Mouse (Mus musculus): Measurements from ENCODE around the gene Dnmt3b. TPM values are rescaled to one million over a fixed set of nuclear protein-coding genes. Genes with fewer than 3 reads are reported as not detected.

The Dnmt3b gene
- total and polyA plus RNA-seq, 3 experiments = 11.6 to 17.5 TPM; not detected in 1

DNA sequence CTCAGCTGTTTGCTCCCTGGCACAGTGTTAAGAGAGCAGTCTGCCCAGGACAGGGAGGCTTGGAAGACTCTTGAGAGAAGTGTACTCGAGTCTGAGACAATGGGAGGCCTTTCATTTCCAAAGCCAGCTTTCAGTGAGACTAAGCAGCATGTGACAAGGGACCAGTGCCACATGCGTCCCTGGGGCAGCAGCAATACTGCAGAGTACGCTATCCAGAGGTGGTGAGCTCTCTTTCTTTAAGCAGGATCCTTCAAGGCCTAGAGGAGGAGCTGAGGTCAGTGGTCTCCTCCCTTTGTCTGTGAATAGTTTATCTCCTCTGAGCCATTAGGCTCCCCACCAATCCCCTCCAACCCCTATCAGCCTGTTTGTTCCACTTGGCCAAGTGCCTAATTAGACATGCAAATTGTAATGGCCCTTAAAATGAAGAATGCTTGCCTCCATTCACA lies 63.4 kb downstream of the Dnmt3b start:
- H3K27ac ChIP-seq (ENCODE audit: control insufficient read depth, low read depth, low read length) = peak overlapping the region; percentile 17
- TF ChIP-seq EP300 (IDR thresholded peaks at IDR 0.05; ENCODE audit: low read depth in 1 of 2, low read length in 2 of 2) = peak; percentile 37 to 62; a peak in 2 of 4 replicates
- peak; percentile 40; the same call in 1 of the 2 replicates for TF ChIP-seq MXI1 (IDR thresholded peaks at IDR 0.05; ENCODE audit: low read depth, low read length)
- TF ChIP-seq POLR2A (IDR thresholded peaks at IDR 0.05; ENCODE audit: control insufficient read depth in 1 of 2, insufficient read depth in 1 of 2, low read depth in 1 of 2, low read length in 2 of 2, poor library complexity in 1 of 2) = peak in 1 of 2 experiments; percentile 49; a peak in 1 of 4 replicates
- no peak for TF ChIP-seq ZMIZ1 (IDR thresholded peaks at IDR 0.05; ENCODE audit: low read depth, low read length)
- TF ChIP-seq TCF12 (IDR thresholded peaks at IDR 0.05; ENCODE audit: low read depth, low read length) = 0 out of 2 replicates have a peak, but pooled peaks have one; percentile 33
- TF ChIP-seq SIN3A (IDR thresholded peaks at IDR 0.05; ENCODE audit: low read length) = peak; percentile 62
- TF ChIP-seq RAD21 (IDR thresholded peaks at IDR 0.05; ENCODE audit: low read depth, low read length) = no peak
- TF ChIP-seq POLR2AphosphoS5 (IDR thresholded peaks at IDR 0.05; ENCODE audit: borderline replicate concordance, low read depth, low read length) = no peak
- peak; percentile 76 for TF ChIP-seq GATA1 (IDR thresholded peaks at IDR 0.05; ENCODE audit: low read depth, low read length)
- TF ChIP-seq TBP (IDR thresholded peaks at IDR 0.05; ENCODE audit: low read depth, low read length) = peak; percentile 67
- TF ChIP-seq NELFE (IDR thresholded peaks at IDR 0.05; ENCODE audit: low read depth, low read length) = peak; percentile 43; the same call in 1 of the 2 replicates
- 0 out of 2 replicates have a peak, but pooled peaks have one; percentile 59 for TF ChIP-seq MAZ (IDR thresholded peaks at IDR 0.05; ENCODE audit: low read depth, low read length)
- peak; percentile 60 for TF ChIP-seq MAX (IDR thresholded peaks at IDR 0.05; ENCODE audit: low read length)
- TF ChIP-seq MAFK (IDR thresholded peaks at IDR 0.05; ENCODE audit: borderline replicate concordance, low read depth, low read length) = no peak
- 0 out of 4 replicates have a peak overlapping the region, but pooled peaks of 1 of the 2 experiments have one; percentile 16 for H3K4me3 ChIP-seq (ENCODE audit: control insufficient read depth in 1 of 2, insufficient read depth in 1 of 2, low read depth in 2 of 2, low read length in 2 of 2)
- H3K36me3 ChIP-seq (ENCODE audit: control insufficient read depth in 1 of 2, insufficient read depth in 2 of 2, low read length in 2 of 2) = peaks cover 0 to 14% of the 10 kb centered on the region in 2 experiments; a peak in 2 of 4 replicates
- peak; percentile 87 for DNase-seq (ENCODE audit: low read depth, low spot score)
- H3K9ac ChIP-seq (ENCODE audit: control insufficient read depth, low read depth, low read length, poor library complexity, severe bottlenecking) = no peak overlapping the region; the same call in 1 of the 2 replicates
- H3K27me3 ChIP-seq (ENCODE audit: control insufficient read depth in 1 of 2, insufficient read depth in 2 of 2, low read length in 2 of 2) = no peaks in the 10 kb centered on the region
- H3K79me2 ChIP-seq (ENCODE audit: control insufficient read depth, insufficient read depth, low read length, poor library complexity) = no peaks in the 10 kb centered on the region
- H3K9me3 ChIP-seq (replicated peaks; ENCODE audit: insufficient read depth, low read length) = no peaks in the 10 kb centered on the region
- H3K4me1 ChIP-seq (ENCODE audit: control insufficient read depth in 1 of 2, insufficient read depth in 2 of 2, low read length in 2 of 2) = peaks cover 16 to 25% of the 10 kb centered on the region in 2 experiments

DNA sequence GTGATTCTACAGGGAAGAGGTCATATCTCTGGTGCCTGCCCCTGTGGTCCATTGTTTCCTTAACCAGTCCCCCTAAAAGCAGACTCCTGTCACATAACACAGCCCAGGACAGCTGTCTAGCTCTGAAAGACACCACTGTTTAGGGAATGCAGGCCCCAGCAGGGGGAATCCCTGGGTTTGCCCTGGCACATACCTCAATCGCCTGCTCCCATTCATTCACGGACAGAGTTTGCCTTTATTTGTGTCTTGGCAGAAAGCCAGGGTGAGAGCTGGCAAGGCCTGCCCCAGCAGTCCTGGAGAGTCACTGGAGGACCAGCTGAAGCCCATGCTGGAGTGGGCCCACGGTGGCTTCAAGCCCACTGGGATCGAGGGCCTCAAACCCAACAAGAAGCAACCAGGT lies 64.0 kb downstream of the Dnmt3b start:
- peaks cover 0 to 15% of the 10 kb centered on the region in 2 experiments; a peak in 2 of 4 replicates for H3K36me3 ChIP-seq (ENCODE audit: control insufficient read depth in 1 of 2, insufficient read depth in 2 of 2, low read length in 2 of 2)
- H3K4me1 ChIP-seq (ENCODE audit: control insufficient read depth in 1 of 2, insufficient read depth in 2 of 2, low read length in 2 of 2) = peaks cover 17 to 28% of the 10 kb centered on the region in 2 experiments
- H3K79me2 ChIP-seq (ENCODE audit: control insufficient read depth, insufficient read depth, low read length, poor library complexity) = no peaks in the 10 kb centered on the region
- no peak overlapping the region for H3K4me3 ChIP-seq (ENCODE audit: control insufficient read depth in 1 of 2, insufficient read depth in 1 of 2, low read depth in 2 of 2, low read length in 2 of 2)
- H3K27ac ChIP-seq (ENCODE audit: control insufficient read depth, low read depth, low read length) = peak overlapping the region; percentile 9; the same call in 1 of the 2 replicates
- H3K27me3 ChIP-seq (ENCODE audit: control insufficient read depth in 1 of 2, insufficient read depth in 2 of 2, low read length in 2 of 2) = no peaks in the 10 kb centered on the region
- no peak overlapping the region for H3K9ac ChIP-seq (ENCODE audit: control insufficient read depth, low read depth, low read length, poor library complexity, severe bottlenecking)
- no peak for DNase-seq (ENCODE audit: low read depth, low spot score)
- TF ChIP-seq TBP (IDR thresholded peaks at IDR 0.05; ENCODE audit: low read depth, low read length) (no peak), RAD21 (IDR thresholded peaks at IDR 0.05; ENCODE audit: low read depth, low read length) (no peak), ZMIZ1 (IDR thresholded peaks at IDR 0.05; ENCODE audit: low read depth, low read length) (no peak), NELFE (IDR thresholded peaks at IDR 0.05; ENCODE audit: low read depth, low read length) (no peak), MYC (IDR thresholded peaks at IDR 0.05; ENCODE audit: low read depth, low read length) (no peak), NRF1 (IDR thresholded peaks at IDR 0.05; ENCODE audit: insufficient read depth, low read depth, low read length, poor library complexity, severe bottlenecking) (no peak), HCFC1 (IDR thresholded peaks at IDR 0.05; ENCODE audit: low read depth, low read length) (no peak), MYB (IDR thresholded peaks at IDR 0.05; ENCODE audit: low read depth, low read length) (no peak), KAT2A (conservative IDR thresholded peaks at IDR 0.05; ENCODE audit: low read depth, low read length) (no peak), ETS1 (IDR thresholded peaks at IDR 0.05; ENCODE audit: low read depth, low read length) (no peak), MEF2A (IDR thresholded peaks at IDR 0.05; ENCODE audit: extremely low read depth, insufficient replicate concordance, low read depth, low read length, poor library complexity, severe bottlenecking) (no peak), POLR2AphosphoS2 (IDR thresholded peaks at IDR 0.05; ENCODE audit: low read length) (no peak), MAFK (IDR thresholded peaks at IDR 0.05; ENCODE audit: borderline replicate concordance, low read depth, low read length) (no peak), MXI1 (IDR thresholded peaks at IDR 0.05; ENCODE audit: low read depth, low read length) (no peak), GABPA (IDR thresholded peaks at IDR 0.05; ENCODE audit: low read depth, low read length) (no peak)
- H3K9me3 ChIP-seq (replicated peaks; ENCODE audit: insufficient read depth, low read length) = no peaks in the 10 kb centered on the region

Measured in MEL (cell line).